Mouse (Mus musculus) cerebellum, adult 2 months (tissue): ENCODE measurements at regions not wholly inside any gene's neighbourhood (a gene's known extent, or its start where the extent isn't known, plus 50 kb on each side); places are given as distances from the start of the nearest gene placed in this dataset.

Experiments
- CTCF ChIP-seq: fragments of 200-500 bp; IDR thresholded peaks from 2 replicates; pipeline ENCODE4 v1.5.1; 2011; ENCODE audit warnings: low read depth, mild to moderate bottlenecking, control low read depth, low read length, moderate library complexity, borderline replicate concordance; ENCODE audit not compliant: insufficient read depth
- POLR2A ChIP-seq: fragments of 200-500 bp; IDR thresholded peaks from 2 replicates; pipeline ENCODE4 v1.6.1; 2011; ENCODE audit warnings: low read length, control low read depth, borderline replicate concordance; ENCODE audit not compliant: insufficient read depth

DNA sequence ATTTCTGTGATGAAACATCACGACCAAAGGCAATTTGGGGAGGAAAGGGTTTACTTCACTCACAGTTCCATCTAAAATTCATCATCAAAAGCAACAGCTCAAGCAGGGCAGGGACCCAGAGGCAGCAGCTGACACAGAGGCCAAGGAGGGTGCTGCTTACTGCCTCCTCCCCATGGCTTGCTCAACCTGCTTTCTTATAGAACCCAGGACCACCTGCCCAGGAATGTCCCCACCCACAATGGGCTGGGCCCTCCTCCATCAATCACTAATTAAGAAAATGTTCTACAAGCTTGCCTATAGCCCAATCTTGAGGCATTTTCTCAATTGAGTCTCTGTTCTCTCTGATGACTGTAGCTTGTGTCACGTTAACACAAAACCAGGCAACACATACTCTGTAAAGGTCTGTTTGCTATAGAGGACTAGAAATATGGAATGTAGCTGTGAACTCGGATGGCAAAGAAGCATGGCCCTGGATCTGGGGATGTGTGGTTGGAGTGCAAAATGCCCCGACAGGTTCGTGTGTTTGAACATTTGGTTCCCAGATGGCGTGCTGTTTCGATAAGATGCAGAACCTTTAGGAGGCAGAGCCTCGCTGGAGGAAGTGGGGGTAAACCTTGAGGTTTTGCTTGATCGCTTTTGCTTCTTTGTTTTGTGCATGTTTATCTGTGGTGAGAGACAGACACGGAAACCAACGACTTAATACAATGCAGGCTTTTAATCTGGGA lies 74.3 kb downstream of the Il9r start:
- TF ChIP-seq CTCF (no peak), POLR2A (no peak)
